Mouse (Mus musculus): Measurements from ENCODE around the gene Thumpd3. TPM values are rescaled to one million over a fixed set of nuclear protein-coding genes. Genes with fewer than 3 reads are reported as not detected.

The Thumpd3 gene
- total RNA-seq, 2 experiments from 2014 or later = 51.5 to 52.4 TPM

- peak; percentile 63 for ATAC-seq (replicated peaks; ENCODE audit: poor library complexity, severe bottlenecking)
These were observed 30.9 kb downstream of the Thumpd3 start, which contains the start of gene Setd5 for GRCm38 (mm10) chr6:113076686-113077516. Gene Setd5 (plus strand): TSS chr6:113077365.

GRCm38 (mm10) chr6:113077569-113078030 lies 31.6 kb downstream of the Thumpd3 start:
- no peak for ATAC-seq (replicated peaks; ENCODE audit: poor library complexity, severe bottlenecking)

DNA sequence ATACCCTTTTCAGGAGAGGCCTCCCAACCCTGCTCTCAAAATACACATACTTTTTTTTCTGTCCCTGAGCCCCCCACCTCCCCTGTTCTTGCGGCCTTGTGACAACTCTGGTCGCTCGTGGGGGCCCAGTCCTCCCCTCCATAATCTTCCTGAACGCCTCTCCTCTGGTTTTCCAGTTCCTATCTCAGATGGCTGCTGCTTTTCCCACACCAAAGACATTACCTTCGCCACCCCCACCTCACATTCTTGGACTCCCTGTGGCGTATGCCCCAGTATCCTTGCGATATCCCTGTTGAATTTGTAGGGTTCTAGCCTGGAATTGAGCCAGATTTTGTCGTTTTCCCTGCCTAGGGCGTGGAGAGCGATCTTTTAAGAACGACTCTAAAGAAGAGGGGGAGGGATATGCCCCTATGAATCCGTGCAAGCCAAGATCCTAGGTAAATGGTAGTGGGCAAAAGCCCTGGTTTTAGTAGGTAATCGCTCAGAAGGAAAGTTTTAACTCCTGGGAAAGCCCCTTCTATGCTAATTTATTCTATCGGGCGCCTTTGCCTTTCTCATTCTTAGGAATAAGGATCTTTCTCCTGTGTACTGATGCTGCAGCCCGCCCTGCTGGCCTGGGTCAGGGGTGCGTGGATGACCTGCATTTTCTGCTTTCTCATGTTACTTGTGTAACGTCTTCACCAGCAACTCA lies 32.2 kb downstream of the Thumpd3 start:
- ATAC-seq (replicated peaks; ENCODE audit: poor library complexity, severe bottlenecking) = no peak

DNA sequence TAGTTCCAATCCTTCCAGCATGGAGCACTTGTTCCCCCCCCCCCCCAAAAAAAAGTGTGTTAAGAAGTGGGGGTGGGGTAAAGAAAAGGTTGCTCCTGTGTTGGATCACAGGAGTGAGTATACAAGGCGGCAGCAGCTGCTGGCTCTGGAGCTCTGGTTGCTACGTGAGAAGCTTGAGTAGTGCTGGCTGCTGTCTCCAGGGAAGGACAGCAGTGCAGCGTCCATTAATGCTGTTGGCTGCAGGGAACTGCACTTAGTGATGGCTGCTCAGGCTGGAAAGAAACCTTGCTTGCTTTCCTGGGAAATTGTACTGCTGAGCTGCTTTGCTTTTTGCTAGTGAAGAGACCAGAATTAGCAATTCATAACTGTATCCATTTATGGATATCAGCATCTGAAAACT lies 33.5 kb downstream of the Thumpd3 start:
- no peak for ATAC-seq (replicated peaks; ENCODE audit: poor library complexity, severe bottlenecking)

GRCm38 (mm10) chr6:113082229-113082628 lies 36.2 kb downstream of the Thumpd3 start:
- ATAC-seq (replicated peaks; ENCODE audit: poor library complexity, severe bottlenecking) = no peak

DNA sequence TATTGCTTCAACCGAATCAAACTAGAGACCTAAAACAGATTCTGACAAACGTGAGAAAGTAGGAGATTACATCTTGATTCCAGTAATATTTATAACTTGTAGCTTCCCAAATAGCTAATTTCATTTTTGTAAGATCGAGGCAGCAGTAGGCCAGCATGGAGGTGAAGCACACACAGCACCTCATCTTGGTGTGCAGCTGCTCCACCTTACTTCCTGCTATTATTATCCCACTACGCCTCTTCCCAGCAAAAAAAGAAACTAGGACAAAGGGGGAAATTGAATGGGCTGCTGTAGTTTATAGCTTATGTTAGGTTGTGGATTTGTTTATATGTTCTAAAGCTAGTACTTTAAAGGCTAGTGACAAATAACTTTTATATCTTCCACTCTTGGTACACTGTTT lies 38.6 kb downstream of the Thumpd3 start:
- ATAC-seq (replicated peaks; ENCODE audit: poor library complexity, severe bottlenecking) = no peak

GRCm38 (mm10) chr6:113093206-113093605 lies 47.2 kb downstream of the Thumpd3 start:
- ATAC-seq (replicated peaks; ENCODE audit: poor library complexity, severe bottlenecking) = no peak

DNA sequence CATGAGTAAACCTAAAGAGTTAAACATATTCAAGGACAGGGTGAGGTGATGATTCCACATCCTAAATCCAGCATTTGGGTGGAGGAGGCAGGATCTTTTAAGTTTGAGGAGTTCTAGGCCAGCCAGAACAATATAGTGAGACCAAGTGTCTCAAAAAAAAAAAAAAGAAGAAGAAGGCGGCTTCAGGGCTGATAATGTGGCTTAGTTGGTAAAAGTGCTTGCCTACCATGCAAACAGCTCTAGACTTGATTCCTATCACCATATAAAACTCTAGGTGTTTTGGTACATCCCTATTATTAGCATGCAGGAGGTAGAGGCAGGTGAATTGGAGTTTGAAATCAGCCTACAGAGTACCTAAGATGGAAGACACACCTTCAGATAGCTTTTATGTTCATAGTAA lies 49.5 kb downstream of the Thumpd3 start:
- ATAC-seq (replicated peaks; ENCODE audit: poor library complexity, severe bottlenecking) = no peak

DNA sequence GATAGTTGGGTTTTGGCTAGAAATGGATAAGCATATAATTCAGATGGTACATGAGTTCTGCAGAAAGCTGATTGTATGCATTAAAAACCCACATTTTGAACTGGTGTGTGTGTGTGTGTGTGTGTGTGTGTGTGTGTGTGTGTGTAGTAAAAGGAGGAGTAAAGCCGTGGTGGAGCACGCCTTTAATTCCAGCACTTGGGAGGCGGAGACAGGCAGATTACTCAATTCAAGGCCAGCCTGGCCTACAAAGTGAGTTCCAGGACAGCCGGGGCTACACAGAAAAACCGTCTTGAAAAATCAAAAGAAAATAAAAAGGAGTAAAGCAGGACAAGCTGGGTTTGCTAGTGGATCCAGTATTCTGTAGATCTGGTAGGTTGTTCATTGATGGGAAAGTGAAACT lies 51.6 kb downstream of the Thumpd3 start:
- ATAC-seq (replicated peaks; ENCODE audit: poor library complexity, severe bottlenecking) = no peak

DNA sequence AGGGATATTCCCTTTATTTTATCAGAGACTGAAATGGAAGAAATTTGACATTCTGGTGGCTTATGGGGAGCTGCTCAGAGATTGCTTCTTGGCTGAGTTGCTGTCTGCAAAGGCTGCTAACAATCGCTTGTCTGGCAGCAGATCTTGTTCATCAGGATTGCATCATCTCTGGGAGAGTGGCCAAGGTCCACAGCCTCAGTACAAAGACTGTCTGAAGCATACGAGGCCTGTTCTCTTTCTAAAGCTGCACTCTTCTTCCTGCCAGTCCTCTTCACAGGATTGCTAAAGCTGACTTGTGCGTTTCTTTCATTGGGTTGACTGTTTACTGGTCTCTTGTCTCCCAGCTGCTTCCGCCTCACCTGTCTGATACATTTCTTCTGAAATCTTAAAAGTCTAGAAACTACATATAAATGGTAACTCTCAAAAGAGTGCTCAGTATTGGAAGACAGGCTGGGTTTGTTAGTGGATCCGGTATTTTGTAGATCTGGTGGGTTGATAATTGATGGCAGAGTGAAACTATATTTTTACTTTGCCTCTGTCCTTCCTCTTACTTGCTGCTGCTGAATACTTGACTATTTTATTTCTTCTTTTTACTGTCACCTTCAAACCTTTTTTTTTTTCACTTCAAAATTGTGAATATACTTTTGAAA lies 53.7 kb downstream of the Thumpd3 start:
- peak; percentile 93 for ATAC-seq (replicated peaks; ENCODE audit: poor library complexity, severe bottlenecking)

GRCm38 (mm10) chr6:113102541-113102940 lies 56.5 kb downstream of the Thumpd3 start:
- no peak for ATAC-seq (replicated peaks; ENCODE audit: poor library complexity, severe bottlenecking)

DNA sequence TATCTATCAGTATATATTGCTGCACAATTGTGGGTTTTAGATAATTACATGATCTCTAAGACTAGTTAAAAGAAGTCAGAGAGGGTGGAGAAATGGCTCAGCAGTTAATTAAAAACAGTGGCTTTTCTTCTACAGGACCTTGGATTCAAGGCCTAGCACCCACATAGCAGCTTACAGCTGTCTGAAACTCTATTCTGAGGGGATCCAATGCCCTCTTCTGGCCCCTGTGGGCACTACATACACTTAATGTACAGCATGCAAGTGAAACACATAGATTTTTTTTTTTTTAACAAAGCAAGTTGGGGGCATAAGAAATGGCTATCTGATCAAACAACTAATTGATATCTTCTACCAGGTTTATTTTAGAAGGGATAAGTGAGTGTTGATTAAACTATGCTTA lies 57.7 kb downstream of the Thumpd3 start:
- ATAC-seq (replicated peaks; ENCODE audit: poor library complexity, severe bottlenecking) = peak; percentile 86

DNA sequence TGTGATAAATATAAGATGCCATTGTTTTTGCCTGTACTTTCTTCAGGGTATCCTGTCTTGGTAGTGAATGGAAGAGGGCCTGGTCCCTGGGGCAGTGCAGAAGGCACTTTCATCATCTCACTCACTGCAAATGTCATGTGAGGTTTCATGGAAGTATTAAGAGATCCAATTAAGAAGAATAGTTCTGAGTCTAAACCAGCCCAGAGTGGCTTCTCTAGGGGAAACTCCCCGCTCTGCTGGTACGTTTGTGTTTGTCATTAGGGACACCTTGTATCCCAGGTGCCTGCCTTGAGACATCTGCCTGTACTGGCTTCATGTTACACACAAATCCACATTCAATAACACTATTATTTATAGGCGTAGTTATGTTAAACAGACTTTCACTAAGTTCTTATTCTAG lies 63.4 kb downstream of the Thumpd3 start:
- no peak for ATAC-seq (replicated peaks; ENCODE audit: poor library complexity, severe bottlenecking)

- ATAC-seq (replicated peaks; ENCODE audit: poor library complexity, severe bottlenecking) = no peak
These were observed 63.9 kb downstream of the Thumpd3 start for GRCm38 (mm10) chr6:113109956-113110355.

Other genes with a start within 250 kb of the Thumpd3 start
- 3.4 and 4.0 TPM in 2 replicates for gene Srgap3, start 99.0 kb upstream of the Thumpd3 start, total RNA-seq (2014; fragmentation: Nextera tagmentation)
- gene Srgap3, start 99.0 kb upstream of the Thumpd3 start, total RNA-seq (2017) = 0.88 and 1.8 TPM in 2 replicates
- 114 and 124 TPM in 2 replicates for gene Setd5, start 31.1 kb downstream of the Thumpd3 start, total RNA-seq (2014; fragmentation: Nextera tagmentation)
- 64.8 and 64.9 TPM in 2 replicates for gene Setd5, start 31.1 kb downstream of the Thumpd3 start, total RNA-seq (2017)
- gene Lhfpl4, start 149.2 kb downstream of the Thumpd3 start, total RNA-seq (2014; fragmentation: Nextera tagmentation) = not detected in 2 replicates
- gene Lhfpl4, start 149.2 kb downstream of the Thumpd3 start, total RNA-seq (2017) = not detected in 2 replicates
- gene Mtmr14, start 191.6 kb downstream of the Thumpd3 start, total RNA-seq (2014; fragmentation: Nextera tagmentation) = 32.4 and 37.6 TPM in 2 replicates
- 31.0 and 40.9 TPM in 2 replicates for gene Mtmr14, start 191.6 kb downstream of the Thumpd3 start, total RNA-seq (2017)
- gene Cpne9, start 236.1 kb downstream of the Thumpd3 start, total RNA-seq (2014; fragmentation: Nextera tagmentation) = 0.19 TPM in 1 of 2 replicates, not detected in the other
- 0.39 TPM in 1 of 2 replicates, not detected in the other for gene Cpne9, start 236.1 kb downstream of the Thumpd3 start, total RNA-seq (2017)